Mouse (Mus musculus) limb, embryonic 13.5 days (tissue): ENCODE measurements at regions not wholly inside any gene's neighbourhood (a gene's known extent, or its start where the extent isn't known, plus 50 kb on each side); places are given as distances from the start of the nearest gene placed in this dataset.

Source experiments
- ATAC-seq: fragments of 200-750 bp; cut with Nextera tagmentation; 2 replicates; pipeline ENCODE4 v1.8.0; 2017; ENCODE audit warnings: low read depth, moderate number of reproducible peaks, moderate TSS enrichment; ENCODE audit not compliant: low FRiP score
- H3K27ac ChIP-seq: fragments of 300-500 bp; sonication (generic); 2 replicates; pipeline ENCODE4 v1.5.1; 2015; ENCODE audit warnings: inconsistent platforms, mild to moderate bottlenecking, moderate library complexity
- H3K27me3 ChIP-seq: fragments of 300-500 bp; sonication (generic); 2 replicates; pipeline ENCODE4 v1.6.1; 2015; ENCODE audit warnings: mild to moderate bottlenecking, inconsistent platforms
- H3K36me3 ChIP-seq: fragments of 300-500 bp; sonication (generic); 2 replicates; pipeline ENCODE4 v1.6.1; 2015; ENCODE audit warnings: inconsistent platforms, mild to moderate bottlenecking, moderate library complexity
- H3K4me1 ChIP-seq: fragments of 300-500 bp; sonication (generic); 2 replicates; pipeline ENCODE4 v1.6.1; 2015; ENCODE audit warnings: inconsistent platforms
- H3K4me2 ChIP-seq: fragments of 300-500 bp; sonication (generic); replicated peaks from 2 replicates; pipeline ENCODE4 v1.6.1; 2015; ENCODE audit warnings: inconsistent platforms, mild to moderate bottlenecking, moderate library complexity
- H3K4me3 ChIP-seq: fragments of 300-500 bp; sonication (generic); 2 replicates; pipeline ENCODE4 v1.5.1; 2015; ENCODE audit warnings: moderate library complexity, mild to moderate bottlenecking, inconsistent platforms
- H3K9ac ChIP-seq: fragments of 300-500 bp; sonication (generic); 2 replicates; pipeline ENCODE4 v1.6.1; 2015; ENCODE audit warnings: mild to moderate bottlenecking, inconsistent platforms
- H3K9me3 ChIP-seq: fragments of 300-500 bp; sonication (generic); 2 replicates; pipeline ENCODE4 v1.6.1; 2016; ENCODE audit warnings: inconsistent platforms
- WGBS: fragments of 180-500 bp; shearing (Covaris S2); methylation state at CpG from one replicate; pipeline ENCODE4 v1.1.7; 2015; 5-methylcytosine and 5-hydroxymethylcytosine counted together

DNA sequence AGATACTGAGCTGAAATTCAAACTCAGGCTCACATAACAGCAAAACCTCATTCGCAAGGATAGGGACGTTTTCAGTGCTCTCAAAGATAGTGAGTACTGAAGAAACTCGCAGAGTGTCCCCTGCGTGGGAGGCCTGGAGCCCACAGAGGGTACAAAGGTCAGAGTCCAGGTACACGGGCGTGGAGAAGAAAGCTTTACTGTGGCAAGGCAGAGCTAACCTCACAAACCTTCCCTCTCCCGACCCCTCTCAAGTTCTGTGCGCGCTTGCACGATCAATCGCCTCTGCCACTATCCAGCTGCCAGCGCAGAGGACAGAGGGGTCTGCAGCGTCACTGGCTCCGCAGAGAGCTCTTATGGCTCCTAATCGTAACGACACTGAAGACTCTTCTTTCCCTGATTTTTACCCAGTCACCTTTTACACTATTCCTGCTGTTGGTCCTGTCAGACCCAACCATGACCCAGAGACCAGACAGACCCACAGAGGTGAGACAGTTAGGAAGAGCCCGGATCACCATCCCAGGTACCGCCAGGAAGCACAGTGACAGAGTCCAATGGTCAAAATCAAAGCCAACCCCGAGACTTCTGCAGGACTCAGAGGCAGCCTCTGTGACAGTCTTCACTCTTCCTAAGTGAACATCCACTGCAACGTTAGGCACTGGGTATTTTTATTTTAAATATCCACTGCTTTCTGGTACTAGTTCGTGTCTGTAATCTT, 51.6 kb upstream of the Gadd45a start:
- no peaks in the 10 kb centered on the region for H3K36me3 ChIP-seq
- ATAC-seq = no peak
- no peak overlapping the region for H3K4me2 ChIP-seq
- H3K4me3 ChIP-seq = no peak overlapping the region
- H3K27ac ChIP-seq = no peak overlapping the region
- 69% methylated on average over 21 of the region's 21 CpGs for WGBS
- H3K27me3 ChIP-seq = no peaks in the 10 kb centered on the region
- no peak overlapping the region for H3K9ac ChIP-seq
- no peaks in the 10 kb centered on the region for H3K9me3 ChIP-seq
- H3K4me1 ChIP-seq = 0 out of 2 replicates have a peak, but pooled peaks cover 3% of the 10 kb centered on the region

DNA sequence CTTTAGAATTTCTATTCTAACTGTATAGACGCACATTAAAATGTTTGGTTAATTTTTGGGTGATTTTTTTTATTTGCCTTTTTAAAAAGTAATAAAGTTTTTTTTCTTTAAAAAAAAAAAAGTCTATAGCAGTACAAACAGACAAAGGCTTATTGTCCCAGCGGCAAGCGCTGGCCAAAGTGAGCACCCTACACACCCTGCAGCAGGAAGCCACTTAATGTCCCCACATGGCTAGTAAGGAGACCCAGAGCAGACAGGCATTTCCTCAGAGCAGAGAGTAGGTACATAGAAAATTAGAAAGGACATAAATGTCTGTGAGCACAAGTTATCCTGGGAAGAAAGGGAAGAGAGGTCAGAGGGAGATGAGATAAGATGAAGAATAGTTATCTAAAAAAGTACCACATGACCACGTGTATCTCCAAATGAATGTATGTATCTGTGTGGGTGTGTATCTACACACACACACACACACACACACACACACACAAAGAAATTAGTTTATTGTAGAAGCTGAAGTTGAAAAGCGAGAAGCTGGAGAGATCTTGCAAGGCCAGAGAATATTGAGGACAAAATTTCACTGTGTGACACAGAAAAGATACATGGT, 50.7 kb upstream of the Gadd45a start:
- Histone ChIP-seq H3K9me3 (no peaks in the 10 kb centered on the region), H3K4me1 (0 out of 2 replicates have a peak, but pooled peaks cover 3% of the 10 kb centered on the region), H3K36me3 (no peaks in the 10 kb centered on the region), H3K27ac (no peak overlapping the region), H3K9ac (no peak overlapping the region), H3K4me2 (no peak overlapping the region), H3K4me3 (no peak overlapping the region), H3K27me3 (no peaks in the 10 kb centered on the region)
- ATAC-seq = no peak
- 66% methylated on average over 5 of the region's 5 CpGs for WGBS

DNA sequence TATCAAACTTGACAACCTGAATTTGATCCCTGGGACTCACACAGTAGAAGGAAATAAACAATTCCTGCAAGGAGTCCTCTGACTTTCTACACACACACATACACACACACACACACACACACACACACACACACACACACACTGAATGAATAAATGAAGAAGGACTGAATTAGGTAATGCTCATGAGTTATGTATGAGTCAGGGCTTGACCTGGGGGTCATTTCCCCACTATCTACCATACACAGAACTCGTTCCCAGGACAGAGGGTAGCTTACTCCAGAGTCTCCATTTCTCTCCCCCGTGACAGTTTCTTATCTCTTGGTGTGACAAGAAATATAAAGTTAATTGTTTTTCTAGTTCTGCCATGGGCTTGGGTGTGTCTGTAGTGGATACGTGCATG, 50.1 kb upstream of the Gadd45a start:
- no peak for ATAC-seq
- H3K27ac ChIP-seq = no peak overlapping the region
- H3K4me1 ChIP-seq = 0 out of 2 replicates have a peak, but pooled peaks cover 3% of the 10 kb centered on the region
- H3K9ac ChIP-seq = no peak overlapping the region
- H3K36me3 ChIP-seq = no peaks in the 10 kb centered on the region
- 54% methylated on average over 3 of the region's 3 CpGs for WGBS
- H3K4me3 ChIP-seq = no peak overlapping the region
- no peaks in the 10 kb centered on the region for H3K27me3 ChIP-seq
- no peaks in the 10 kb centered on the region for H3K9me3 ChIP-seq
- no peak overlapping the region for H3K4me2 ChIP-seq
